Mouse (Mus musculus): ENCODE data around the gene Pak4. TPM values are rescaled to one million over a fixed set of nuclear protein-coding genes. Genes with fewer than 3 reads are reported as not detected.
"Not testable (repeated sequence)": the region's sequence is repeated elsewhere in the genome, so short reads cannot be mapped to it uniquely, and the experiment has no call there.

Pak4 gene
- total RNA-seq (2021), result 10 to 100 TPM; 11.7 to 13.0 TPM
- long read RNA-seq, transcript Pak4-202 (10 exons, 2,899 nt), result major isoform, 7 of 27 reads
- long read RNA-seq, partial matches to known transcripts, result 15 of 27 reads
- long read RNA-seq, other reads (novel, unspliced or antisense), result 4 of 27 reads

DNA sequence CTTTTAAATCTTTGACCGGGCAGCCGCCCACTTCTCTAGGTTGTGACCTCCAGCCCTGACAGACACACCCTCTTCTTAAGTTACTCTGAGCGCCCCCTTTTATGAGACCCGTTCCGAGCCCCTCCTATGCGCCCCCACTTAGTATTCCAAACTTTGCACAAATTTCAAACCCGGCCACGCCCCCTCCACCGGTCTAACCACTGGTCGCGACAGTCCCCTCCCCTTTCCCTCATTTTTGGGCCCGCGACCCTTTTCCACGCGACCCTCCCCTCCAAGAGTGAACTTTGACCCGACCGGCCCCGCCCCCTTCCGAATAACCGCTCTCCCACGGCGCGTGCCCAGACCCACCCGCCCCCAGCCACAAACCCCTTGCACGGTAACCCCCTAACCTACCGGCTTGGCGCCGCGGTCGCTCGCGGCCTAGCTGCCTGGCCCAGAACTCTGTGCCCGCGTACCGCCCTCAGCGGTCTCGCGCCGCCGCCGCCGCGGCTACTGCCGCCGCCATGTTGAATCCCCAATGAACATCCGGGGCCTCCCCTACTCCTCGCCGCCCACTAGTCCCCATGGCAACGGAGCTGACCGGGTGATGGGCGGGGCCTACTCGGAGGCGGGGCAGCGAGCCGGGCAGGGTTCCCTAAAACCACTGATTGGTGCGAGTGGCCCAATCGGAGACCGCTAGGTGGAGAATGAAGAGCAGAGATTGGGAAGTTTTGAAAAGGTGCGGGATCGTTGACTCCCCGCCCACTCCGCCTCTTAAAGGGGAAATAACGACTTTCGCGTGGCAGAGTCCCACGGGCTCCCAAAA is at the start of gene Pak4, which contains the start of gene Samd4b:
Pak4 (minus strand) TSS at position 544 of the 805 bp plus-strand sequence.
Samd4b (minus strand) TSS at position 503 of the 805 bp plus-strand sequence.
- peak; percentile 99 to 100 for DNase-seq (ENCODE audit: low spot score in 2 of 2)

- no peak for DNase-seq (ENCODE audit: low spot score in 2 of 2)
These were observed 49.0 kb upstream of the Pak4 start for GRCm38 (mm10) chr7:28647016-28647415.

GRCm38 (mm10) chr7:28645947-28646475 is 48.0 kb upstream of the Pak4 start:
- DNase-seq (ENCODE audit: low spot score in 2 of 2), result no peak

DNA sequence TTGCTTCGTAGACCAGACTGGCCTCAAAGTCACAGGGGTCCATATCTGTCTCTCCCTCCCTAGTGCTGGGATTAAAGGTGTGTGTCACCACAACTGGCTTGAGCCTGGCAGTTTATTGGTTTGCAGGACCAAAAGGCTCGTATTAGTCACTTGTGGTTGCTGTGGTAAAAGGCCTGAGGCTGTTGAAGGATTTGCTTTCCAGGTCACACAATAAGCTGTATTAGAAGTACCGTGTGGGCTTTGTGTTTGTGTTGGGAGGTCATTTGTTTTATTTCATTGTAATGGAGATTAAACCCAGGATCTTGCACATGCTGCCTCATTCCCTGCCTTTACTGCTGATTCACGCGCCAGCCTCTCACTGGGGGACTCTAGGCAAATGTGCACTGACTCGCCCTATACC is 47.4 kb upstream of the Pak4 start:
- no peak for DNase-seq (ENCODE audit: low spot score in 2 of 2)

- DNase-seq (ENCODE audit: low spot score in 2 of 2), result no peak
These were observed 43.6 kb upstream of the Pak4 start for GRCm38 (mm10) chr7:28641546-28641945.

DNA sequence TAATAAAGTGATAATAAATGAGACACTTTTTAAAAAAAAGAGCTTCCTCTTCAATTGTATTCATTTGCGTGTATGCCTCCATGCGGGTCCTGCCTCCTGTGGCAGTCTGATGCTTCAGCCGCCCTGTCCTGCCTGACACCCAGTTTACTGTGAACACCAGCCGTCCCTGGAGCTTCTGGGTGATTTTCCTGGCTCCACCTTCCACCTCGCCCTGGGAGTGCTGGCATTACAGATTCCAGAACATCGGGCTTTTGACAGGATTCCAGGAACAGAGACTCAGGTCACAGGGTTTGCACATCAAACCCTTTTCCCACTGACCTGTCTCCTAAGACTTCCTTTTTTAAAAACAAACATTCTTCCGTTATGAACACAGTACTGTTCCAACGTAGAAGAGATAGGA is 39.5 kb upstream of the Pak4 start:
- peak in 1 of 2 experiments; percentile 17 for DNase-seq (ENCODE audit: low spot score in 2 of 2)

GRCm38 (mm10) chr7:28634128-28634527 is 36.1 kb upstream of the Pak4 start:
- DNase-seq (ENCODE audit: low spot score in 2 of 2), result no peak

DNA sequence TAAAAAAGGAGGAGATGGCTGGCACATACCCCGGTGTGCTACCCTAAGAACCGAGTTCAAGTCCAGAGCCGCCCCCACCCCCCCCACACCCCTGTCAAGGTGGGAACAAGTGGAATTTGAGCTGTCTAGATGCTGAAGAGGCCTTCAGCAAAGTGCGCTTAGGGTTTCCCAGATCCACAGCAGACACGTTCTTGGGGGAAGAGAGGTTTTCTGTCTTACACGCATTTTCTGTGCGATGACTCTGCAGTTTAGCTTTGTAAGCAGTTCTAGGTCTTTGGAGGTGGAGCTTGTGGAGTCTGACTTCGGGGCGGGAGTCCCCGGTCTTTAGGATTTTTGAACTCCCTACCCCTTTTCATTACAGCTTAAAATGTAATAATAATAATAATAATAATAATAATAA is 33.1 kb upstream of the Pak4 start, which contains the start of gene Acp7:
Acp7 (minus strand) TSS at position 260 of the 400 bp plus-strand sequence.
- DNase-seq (ENCODE audit: low spot score in 2 of 2), result no peak

GRCm38 (mm10) chr7:28624791-28625190 is 26.8 kb upstream of the Pak4 start:
- no peak for DNase-seq (ENCODE audit: low spot score in 2 of 2)

DNA sequence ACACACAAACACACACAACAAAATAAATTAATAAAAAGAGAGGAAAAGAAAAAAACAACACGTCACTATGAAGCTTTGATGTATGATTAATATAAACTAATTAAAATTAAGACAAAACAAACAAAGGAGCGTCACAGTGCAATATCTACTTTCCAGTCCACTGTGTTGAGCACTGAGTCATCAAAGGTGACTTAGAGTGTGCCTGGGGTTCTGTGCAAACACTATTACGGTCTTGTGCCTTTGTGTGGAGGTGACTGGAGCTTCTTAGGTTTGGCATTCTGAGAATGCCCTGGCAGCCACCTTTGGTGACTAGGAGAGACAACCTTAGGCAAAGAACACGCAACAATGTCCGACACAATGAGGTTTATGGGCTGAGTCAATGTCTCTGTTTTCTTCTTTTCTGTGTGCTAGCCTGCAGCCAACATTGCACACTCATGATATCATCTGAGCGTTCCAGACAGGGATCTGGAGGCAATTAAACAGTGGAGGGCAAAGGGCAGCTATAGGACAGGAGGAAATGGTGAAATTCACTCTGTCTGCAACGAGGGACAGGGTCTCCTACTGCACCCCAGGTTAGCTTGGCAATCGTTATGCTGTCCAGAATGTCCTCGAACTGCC is 21.2 kb upstream of the Pak4 start:
- no peak for DNase-seq (ENCODE audit: low spot score in 2 of 2)

DNA sequence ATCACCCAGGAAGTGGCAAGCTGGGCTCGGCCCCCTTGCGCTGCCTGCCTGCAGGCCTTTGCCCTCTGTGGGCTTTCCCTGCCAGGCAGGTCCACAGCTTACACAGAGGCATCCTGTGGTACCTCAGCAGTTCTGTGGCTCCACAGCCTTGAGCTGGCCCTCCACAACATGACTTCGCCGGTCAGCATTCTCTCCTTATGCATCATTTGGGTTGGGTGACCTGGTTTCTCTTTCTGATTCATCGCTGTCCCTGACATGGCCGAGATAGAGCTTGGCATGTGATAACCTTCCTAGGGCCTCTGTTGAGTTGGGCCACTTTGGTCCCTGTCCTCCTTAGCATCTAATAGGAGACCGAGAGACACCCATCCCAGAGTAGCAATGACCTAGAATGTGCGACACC is 8.0 kb upstream of the Pak4 start:
- no peak for DNase-seq (ENCODE audit: low spot score in 2 of 2)

DNA sequence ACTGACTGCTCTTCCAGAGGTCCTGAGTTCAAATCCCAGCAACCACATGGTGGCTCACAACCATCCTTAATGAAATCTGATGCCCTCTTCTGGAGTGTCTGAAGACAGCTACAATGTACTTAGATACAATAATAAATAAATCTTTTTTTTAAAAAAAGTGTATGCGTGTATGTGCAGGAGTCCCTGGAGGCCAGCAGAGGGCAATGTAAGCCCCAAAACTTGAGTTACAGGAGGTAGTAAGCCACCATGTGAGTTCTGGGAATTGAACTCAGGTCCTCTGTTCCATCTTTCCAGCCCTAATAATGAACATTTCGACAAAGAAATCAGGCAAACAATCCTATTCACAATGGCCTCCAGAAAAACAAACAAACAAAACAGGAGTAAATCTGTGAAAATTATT is 5.8 kb upstream of the Pak4 start:
- DNase-seq (ENCODE audit: low spot score in 2 of 2), result not testable (repeated sequence)

- no peak for DNase-seq (ENCODE audit: low spot score in 2 of 2)
These were observed 5.2 kb upstream of the Pak4 start for GRCm38 (mm10) chr7:28603136-28603535.

DNA sequence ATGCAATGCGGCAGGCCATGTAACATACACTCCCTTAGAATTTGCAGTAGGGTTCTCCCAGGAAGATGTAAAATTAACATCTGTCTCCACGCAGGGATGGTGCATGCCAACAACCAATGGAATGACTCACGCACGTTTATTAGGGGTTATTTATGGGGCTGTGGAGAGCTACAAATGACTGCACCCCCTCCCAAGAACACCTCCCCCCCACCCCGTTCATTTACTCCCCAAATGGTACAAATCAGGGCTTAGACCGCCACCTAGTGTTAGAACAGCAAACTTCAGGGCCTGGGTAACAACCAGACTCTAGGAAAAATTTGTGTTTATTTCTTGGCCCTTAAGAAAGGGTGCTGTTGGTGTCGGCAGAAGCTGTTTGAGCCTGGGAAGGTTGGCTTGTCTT is 3.7 kb upstream of the Pak4 start:
- DNase-seq (ENCODE audit: low spot score in 2 of 2), result peak; percentile 73 to 80

DNA sequence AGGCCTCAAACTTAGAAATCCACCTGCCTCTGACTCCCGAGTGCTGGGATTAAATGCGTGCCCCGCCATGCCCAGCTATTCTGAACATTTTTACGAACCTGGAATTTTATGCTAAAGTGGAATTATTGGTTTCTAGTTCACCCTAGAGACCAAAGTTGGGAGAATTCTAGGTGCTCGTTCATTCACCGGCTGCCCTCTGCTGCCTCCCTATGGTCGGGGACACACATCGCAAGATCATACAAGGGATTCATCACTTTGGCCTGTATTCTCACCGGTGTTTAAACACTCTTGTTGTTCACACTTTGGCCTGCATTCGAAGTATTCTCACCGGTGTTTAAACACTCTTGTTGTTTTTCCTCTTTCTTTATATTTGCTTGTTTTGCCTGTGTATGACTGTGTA is 3.0 kb upstream of the Pak4 start:
- DNase-seq (ENCODE audit: low spot score in 2 of 2), result peak; percentile 81 to 88

DNA sequence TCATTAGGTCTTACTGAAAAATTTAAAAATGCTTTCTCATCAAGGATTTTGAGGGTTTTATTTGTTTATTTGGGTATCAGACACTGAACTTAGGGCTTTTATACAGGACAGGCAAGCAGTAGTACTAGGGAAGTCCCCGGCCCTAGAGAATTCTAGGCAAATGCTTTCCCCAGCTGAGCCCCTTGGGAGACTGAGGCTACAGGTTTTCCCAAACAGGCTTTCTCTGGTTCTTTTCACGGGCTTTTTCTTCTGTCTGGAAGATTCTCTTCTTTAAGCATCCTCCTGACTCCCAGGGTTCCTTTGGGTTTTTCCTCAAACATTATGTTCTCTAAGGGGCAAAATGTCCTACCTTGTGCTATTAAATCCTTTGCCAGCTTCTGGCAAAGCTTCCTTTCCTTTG is 966 bp upstream of the Pak4 start:
- DNase-seq (ENCODE audit: low spot score in 2 of 2), result no peak

DNA sequence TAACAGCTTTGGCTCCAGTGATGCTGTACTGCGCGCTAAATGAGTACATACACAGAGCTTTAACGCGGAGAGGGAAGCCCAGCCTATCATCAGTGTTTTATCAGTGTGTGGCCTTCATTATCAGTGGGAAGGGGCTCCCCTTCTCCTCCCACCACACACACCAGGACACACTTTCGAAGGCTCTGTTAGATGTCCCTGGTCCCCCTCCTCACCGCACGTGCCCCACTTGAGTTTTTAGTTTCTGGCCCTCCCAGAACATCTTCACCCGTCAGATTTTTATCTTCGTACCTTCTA is 761 bp downstream of the Pak4 start:
- DNase-seq (ENCODE audit: low spot score in 2 of 2), result no peak

- DNase-seq (ENCODE audit: low spot score in 2 of 2), result no peak
These were observed 1.3 kb downstream of the Pak4 start for GRCm38 (mm10) chr7:28596436-28597276.

DNA sequence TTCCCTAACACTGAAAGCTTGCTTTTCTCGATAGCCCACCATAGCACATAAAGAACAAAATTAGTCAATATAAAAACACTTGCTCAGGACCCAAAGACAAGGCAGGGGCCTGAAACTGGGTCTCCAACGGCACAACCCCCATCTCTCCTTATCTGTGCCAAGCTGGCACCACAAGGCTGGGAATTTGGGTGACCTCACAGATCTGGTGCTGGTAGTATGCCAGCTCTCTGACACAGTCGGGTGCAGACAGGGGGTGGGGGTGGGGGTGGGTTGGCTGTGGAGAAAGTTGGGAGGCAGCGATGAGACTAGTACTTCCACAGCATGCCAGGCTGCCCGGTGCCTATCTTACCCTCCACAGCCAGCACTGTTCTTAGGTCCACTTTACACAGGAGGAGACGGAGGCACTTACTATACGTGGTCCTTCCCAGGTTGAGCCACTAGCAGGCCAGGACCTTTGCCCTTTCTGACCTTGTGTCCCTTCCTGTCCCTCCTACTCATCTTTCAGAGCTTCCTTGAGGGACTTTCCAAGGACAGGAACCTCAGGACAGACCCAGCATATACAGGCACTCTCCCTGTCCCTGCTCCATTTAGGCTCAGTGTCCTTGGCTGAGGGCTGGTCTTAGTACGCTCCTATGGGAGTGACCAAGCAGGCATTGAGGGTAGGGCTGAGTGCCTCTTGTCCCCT is 2.1 kb downstream of the Pak4 start:
- DNase-seq (ENCODE audit: low spot score in 2 of 2), result no peak

DNA sequence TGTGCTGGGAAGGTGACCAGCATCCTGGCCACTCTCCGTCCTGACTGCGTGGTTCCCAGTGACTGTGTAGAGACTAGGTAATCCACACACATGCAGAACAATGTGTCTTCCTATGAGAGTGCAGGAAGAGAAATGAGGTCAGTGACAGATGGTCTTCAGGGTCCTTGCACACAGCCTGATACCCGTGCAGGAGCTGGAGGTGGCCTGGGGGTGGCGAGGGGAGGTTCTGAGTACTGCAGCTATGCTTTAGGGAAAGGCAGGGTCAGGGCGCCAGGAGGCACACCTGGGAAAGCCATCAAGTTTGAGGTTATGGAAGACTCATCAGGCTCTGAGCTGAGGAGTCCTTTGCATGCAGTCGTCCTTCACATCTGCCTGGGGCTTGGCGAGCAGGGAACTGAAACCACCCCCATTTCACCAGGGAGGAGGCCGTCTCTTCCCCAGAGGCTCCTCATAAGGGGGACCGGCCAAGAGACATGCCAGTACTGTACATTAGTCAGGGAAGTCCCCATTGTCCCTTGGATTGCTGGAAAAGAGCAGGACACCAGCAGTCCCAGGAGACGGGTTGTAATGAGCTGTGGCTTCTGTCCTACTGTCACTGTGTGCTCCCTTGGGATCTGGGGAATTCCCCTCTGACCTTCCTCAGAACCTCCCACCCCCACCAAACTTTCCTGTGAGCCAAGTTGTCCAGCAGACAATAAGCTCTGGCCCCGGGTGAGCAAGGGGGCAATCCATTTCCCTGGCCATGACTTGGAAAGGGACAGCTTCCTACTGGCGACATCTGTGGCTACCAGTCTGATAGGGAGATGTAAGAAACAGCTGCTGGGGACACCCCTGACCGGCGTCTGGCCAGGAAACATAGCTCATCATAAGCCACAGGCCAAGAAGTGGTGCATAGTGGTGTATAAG is 4.5 kb downstream of the Pak4 start:
- peak in 1 of 2 experiments; percentile 14 for DNase-seq (ENCODE audit: low spot score in 2 of 2)
